Comparison of ENCODE assay signal across 14 mouse cellular contexts in the genomic region with DNA sequence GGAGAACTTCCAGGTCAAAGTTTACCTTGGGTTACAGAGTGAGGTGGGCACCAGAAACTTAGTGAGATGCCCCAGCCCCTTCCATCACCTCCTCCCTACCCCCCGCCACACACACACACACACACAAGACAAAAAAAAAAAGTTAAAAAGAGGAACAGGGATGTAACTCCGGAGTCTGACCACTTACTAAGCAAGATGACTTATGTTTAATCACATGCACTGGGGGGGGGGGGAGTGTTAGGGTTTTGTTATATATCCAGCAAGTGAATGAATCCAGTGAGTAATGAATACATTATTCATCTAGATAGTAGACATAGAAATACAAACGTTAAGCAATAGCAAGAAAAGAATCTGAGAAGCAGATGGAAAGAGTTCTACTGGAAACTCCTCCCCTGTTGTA.
"Had no signal": no experiment of that assay in that cellular context is flagged by ENCODE, and none has a peak within 500 bp of the region (broad histone marks: within the 10 kb centered on the region; RNA-seq: fewer than 3 reads in every experiment).

No protein-coding gene starts in this region.

- DNase-seq: liver, postnatal 0 days; lung, adult 2 months; lung, postnatal 14 days; lung, postnatal 36 days; midbrain, embryonic 14.5 days; retina, postnatal 1 day; right cerebral cortex, adult 18-20 months; right cerebral cortex, postnatal 25 days; right cerebral cortex, postnatal 4 days; spleen, adult 18-20 months; thymus, adult 18-20 months; thymus, postnatal 14 days; thymus, postnatal 4 days had no signal

- ATAC-seq: liver, postnatal 0 days; midbrain, embryonic 16.5 days had no signal
